Mouse (Mus musculus) kidney, postnatal 10 days (tissue): Measurements from ENCODE around the gene Btg3.

Source experiments
- DNase-seq: peaks from one replicate; pipeline ENCODE4 v3.0.0; 2021; ENCODE audit warnings: mixed read lengths

Gene Btg3

DNA sequence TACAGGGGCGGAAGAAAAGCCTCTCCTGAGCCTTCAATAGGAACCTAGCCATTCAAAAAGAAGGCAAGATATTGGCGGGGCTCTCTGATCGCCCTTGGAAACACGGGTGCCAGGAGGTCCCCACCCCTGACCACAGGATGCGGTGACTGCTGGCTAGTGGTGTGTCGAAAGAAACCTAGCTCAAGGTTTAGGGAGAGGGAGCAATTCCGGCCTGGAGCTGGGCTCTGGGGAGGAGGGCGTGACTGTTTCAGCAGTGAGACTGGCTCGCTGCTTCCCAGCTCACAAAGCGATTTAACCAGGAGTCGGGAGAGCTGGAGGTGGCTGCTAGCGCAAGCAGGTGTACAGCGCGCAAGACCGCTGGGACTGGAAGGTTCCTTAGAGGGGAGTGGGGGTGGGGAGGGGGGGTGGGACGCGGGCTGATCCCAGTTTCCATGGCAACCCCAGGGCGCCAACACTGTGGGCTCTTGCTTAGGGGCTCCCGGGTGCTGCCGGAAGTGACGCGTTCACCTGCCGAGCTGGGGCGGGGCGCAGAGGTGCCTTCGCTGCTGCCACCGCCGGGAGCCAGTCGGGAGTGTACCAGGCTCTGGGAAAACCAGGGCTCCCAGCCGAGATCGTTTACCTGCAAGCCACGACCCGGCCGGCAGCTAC lies 75.7 kb downstream of the Btg3 start, which contains the start of gene Cxadr:
TSS of gene Cxadr (plus strand) at position 307 of the 648 bp plus-strand sequence.
- DNase-seq = peak; percentile 89

DNA sequence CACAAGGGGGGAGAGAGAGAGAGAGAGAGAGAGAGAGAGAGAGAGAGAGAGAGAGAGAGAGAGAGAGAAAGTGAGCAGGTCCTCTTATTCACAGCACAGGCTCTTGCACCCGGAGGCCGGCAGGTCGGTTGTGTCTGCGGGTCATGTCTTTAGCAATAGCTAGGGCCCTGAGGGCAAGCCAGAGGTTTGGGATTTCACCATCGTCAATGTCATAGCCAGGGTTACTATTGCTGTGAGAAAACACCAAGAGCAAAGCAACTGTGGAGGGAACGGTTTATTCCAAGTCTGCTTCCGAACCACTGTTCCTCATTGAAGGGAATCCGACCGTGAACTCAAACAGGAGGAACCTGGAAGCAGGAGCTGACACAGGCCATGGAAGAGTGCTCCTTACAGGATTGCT lies 80.9 kb downstream of the Btg3 start:
- DNase-seq = no peak

DNA sequence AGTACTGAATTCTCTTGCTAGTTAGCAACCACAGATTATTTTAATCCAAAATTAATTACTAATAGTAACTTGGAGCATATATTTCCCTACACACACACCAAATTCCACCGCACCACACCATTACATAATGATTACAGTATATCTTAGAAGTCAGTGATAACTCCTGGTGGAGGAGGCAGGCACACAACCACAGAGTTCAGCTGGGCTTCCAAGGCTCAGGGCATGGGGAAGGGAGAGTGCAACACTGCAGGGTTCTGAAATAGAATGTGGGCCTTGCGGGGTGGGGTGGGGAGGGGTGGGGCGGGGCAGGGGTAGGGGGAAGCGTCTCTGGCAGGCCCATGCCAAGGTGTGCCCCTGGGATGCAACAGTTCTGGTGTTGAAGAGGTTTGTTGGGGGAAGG lies 81.4 kb downstream of the Btg3 start:
- DNase-seq = no peak

DNA sequence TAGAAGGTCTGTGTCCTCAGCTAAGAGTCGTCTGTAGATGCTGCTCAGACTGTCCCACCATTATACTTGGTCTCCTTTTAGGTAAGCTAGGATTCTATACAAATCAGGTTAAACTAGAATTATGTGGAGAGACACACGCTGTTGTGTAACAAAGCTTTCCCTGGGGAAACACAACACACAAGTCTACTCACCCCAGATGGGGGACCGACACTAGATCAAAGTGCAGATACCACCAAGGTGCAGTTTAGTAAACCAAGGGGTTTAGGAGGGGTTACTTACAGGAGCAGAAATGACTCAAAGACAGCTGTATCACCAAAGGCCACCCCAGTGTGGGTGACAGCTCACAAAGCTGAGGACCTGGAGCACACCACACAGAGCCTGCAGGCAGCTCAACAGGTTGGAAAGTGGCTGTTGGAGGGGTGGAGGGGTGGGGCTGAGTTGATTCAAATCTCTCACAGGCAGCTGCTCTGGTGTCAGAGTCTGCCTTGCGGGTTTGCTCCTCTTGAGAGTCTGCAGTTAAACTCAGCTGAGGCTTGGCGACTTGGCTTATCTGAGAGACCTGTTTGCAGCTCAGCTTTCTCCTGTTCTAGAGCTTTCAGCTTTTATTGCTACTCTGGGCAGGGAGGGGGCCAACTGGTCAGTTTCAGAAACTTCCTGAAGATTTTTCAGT lies 82.3 kb downstream of the Btg3 start:
- no peak for DNase-seq

DNA sequence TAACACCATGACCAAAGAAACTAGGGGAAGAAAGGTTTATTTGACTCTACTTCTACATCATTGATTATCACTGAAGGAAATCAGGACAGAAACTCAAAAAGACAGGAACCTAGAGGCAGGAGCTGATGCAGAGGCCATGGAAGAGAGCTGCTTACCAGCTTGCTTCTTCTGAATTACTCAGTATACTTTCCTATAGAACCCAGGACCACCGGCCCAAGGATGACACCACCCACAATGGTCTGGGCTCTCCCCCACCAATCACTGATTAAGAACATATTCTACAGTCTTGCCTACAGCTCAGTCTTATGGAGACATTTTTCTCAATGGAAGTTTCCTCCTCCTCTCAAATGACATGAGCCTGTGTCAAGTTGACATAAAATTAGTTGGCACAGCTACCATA lies 82.9 kb downstream of the Btg3 start:
- no peak for DNase-seq

DNA sequence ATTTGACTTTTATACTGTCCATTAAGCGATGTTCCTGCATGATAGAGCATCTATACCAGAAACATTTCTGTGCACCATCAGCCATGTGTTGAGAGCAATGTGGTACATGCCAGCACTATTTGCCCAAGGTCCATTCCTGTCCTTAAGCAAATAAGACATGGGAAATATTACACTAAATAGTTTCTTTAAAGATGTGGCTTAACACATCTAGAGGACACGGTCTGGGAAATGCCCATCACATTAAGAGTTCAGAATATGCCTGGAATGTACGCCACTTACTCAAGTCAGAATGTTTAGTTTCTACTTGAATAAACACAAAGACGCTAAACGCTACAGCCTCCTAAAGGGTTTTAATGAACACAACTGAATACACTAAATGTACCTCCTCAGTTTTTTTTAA lies 93.8 kb downstream of the Btg3 start:
- no peak for DNase-seq
